Mouse (Mus musculus) hindbrain, postnatal 0 days (tissue): ENCODE measurements at regions not wholly inside any gene's neighbourhood (a gene's known extent, or its start where the extent isn't known, plus 50 kb on each side); places are given as distances from the start of the nearest gene placed in this dataset.

ENCODE experiments used
- ATAC-seq: fragments of 200-750 bp; cut with Nextera tagmentation; 2 replicates; pipeline ENCODE4 v1.8.0; 2017; ENCODE audit warnings: mild to moderate bottlenecking, moderate TSS enrichment, moderate library complexity
- DNase-seq: peaks from one replicate; pipeline ENCODE4 v3.0.0-alpha.2; 2015; ENCODE audit warnings: low spot score
- H3K27ac ChIP-seq: fragments of 300-500 bp; sonication (generic); 2 replicates; pipeline ENCODE4 v1.5.1; 2014; ENCODE audit warnings: mild to moderate bottlenecking
- H3K27me3 ChIP-seq: fragments of 300-500 bp; sonication (generic); 2 replicates; pipeline ENCODE4 v1.6.1; 2014; ENCODE audit warnings: low read length, mixed read lengths; ENCODE audit not compliant: insufficient read depth
- H3K36me3 ChIP-seq: fragments of 300-500 bp; sonication (generic); 2 replicates; pipeline ENCODE4 v1.6.1; 2014; ENCODE audit warnings: low read length, mixed read lengths; ENCODE audit not compliant: insufficient read depth
- H3K4me1 ChIP-seq: fragments of 300-500 bp; sonication (generic); 2 replicates; pipeline ENCODE4 v1.6.1; 2014; ENCODE audit warnings: antibody characterized with exemption, low read length, mixed read lengths; ENCODE audit not compliant: insufficient read depth
- H3K4me2 ChIP-seq: fragments of 300-500 bp; sonication (generic); 2 replicates; pipeline ENCODE4 v1.6.1; 2014; ENCODE audit warnings: low read depth, mild to moderate bottlenecking, low read length, moderate library complexity, mixed read lengths
- H3K4me3 ChIP-seq: fragments of 300-500 bp; sonication (generic); 2 replicates; pipeline ENCODE4 v1.5.1; 2014; ENCODE audit warnings: low read length
- H3K9ac ChIP-seq: fragments of 300-500 bp; sonication (generic); replicated peaks from 2 replicates; pipeline ENCODE4 v1.6.1; 2014; ENCODE audit warnings: mild to moderate bottlenecking, low read length, moderate library complexity, mixed read lengths
- H3K9me3 ChIP-seq: fragments of 300-500 bp; sonication (generic); 2 replicates; pipeline ENCODE4 v1.6.1; 2016; ENCODE audit warnings: low read length, mixed read lengths
- CTCF ChIP-seq: IDR thresholded peaks from 2 replicates; pipeline ENCODE4 v1.5.1; 2016; ENCODE audit warnings: antibody characterized with exemption, control low read depth, low read depth
- WGBS: fragments of 180-500 bp; shearing (Covaris S2); extraction: QIAGEN DNeasy Blood & Tissue Kit; methylation state at CpG from one replicate; pipeline ENCODE4 v1.1.7; 2014; 5-methylcytosine and 5-hydroxymethylcytosine counted together

- ATAC-seq (no peak), DNase-seq (no peak)
- TF ChIP-seq CTCF: no peak
- Histone ChIP-seq H3K9me3 (no peaks in the 10 kb centered on the region), H3K9ac (no peak overlapping the region), H3K4me2 (no peak overlapping the region), H3K27ac (no peak overlapping the region), H3K4me1 (no peaks in the 10 kb centered on the region), H3K27me3 (no peaks in the 10 kb centered on the region), H3K4me3 (no peak overlapping the region), H3K36me3 (no peaks in the 10 kb centered on the region)
- WGBS: 88% methylated on average over 6 of the region's 6 CpGs
Observed at GRCm38 (mm10) chr12:91931586-91931985, 82.6 kb upstream of the Sel1l start.

- no peak overlapping the region for H3K4me3 ChIP-seq
- no peaks in the 10 kb centered on the region for H3K9me3 ChIP-seq
- ATAC-seq (no peak), DNase-seq (no peak)
- TF ChIP-seq CTCF: no peak
- H3K27me3 ChIP-seq: no peaks in the 10 kb centered on the region
- H3K4me2 ChIP-seq: no peak overlapping the region
- H3K27ac ChIP-seq: no peak overlapping the region
- H3K4me1 ChIP-seq: no peaks in the 10 kb centered on the region
- 78% methylated on average over 7 of the region's 7 CpGs for WGBS
- no peaks in the 10 kb centered on the region for H3K36me3 ChIP-seq
- H3K9ac ChIP-seq: no peak overlapping the region
Observed at GRCm38 (mm10) chr12:91929386-91930054, 80.6 kb upstream of the Sel1l start.

GRCm38 (mm10) chr12:91927576-91927975 is 78.6 kb upstream of the Sel1l start:
- no peak for TF ChIP-seq CTCF
- Histone ChIP-seq H3K4me1 (no peaks in the 10 kb centered on the region), H3K27ac (no peak overlapping the region), H3K36me3 (no peaks in the 10 kb centered on the region), H3K9me3 (no peaks in the 10 kb centered on the region), H3K27me3 (no peaks in the 10 kb centered on the region), H3K9ac (no peak overlapping the region), H3K4me2 (no peak overlapping the region), H3K4me3 (no peak overlapping the region)
- no peak for DNase-seq
- 71% methylated on average over 6 of the region's 6 CpGs for WGBS
- ATAC-seq: no peak

GRCm38 (mm10) chr12:91915486-91915885 is 66.5 kb upstream of the Sel1l start:
- DNase-seq (no peak), ATAC-seq (no peak)
- no peak overlapping the region for H3K27ac ChIP-seq
- no peaks in the 10 kb centered on the region for H3K9me3 ChIP-seq
- no peaks in the 10 kb centered on the region for H3K36me3 ChIP-seq
- no peaks in the 10 kb centered on the region for H3K4me1 ChIP-seq
- no peak for TF ChIP-seq CTCF
- no peak overlapping the region for H3K4me2 ChIP-seq
- no peaks in the 10 kb centered on the region for H3K27me3 ChIP-seq
- no peak overlapping the region for H3K9ac ChIP-seq
- H3K4me3 ChIP-seq: no peak overlapping the region
- 77% methylated on average over 3 of the region's 3 CpGs for whole genome bisulfite sequencing

- H3K27me3 ChIP-seq: no peaks in the 10 kb centered on the region
- ATAC-seq (no peak), DNase-seq (no peak)
- no peak overlapping the region for H3K9ac ChIP-seq
- no peaks in the 10 kb centered on the region for H3K4me1 ChIP-seq
- no peaks in the 10 kb centered on the region for H3K36me3 ChIP-seq
- 77% methylated on average over 8 of the region's 8 CpGs for WGBS
- H3K27ac ChIP-seq: no peak overlapping the region
- no peaks in the 10 kb centered on the region for H3K9me3 ChIP-seq
- no peak overlapping the region for H3K4me2 ChIP-seq
- no peak overlapping the region for H3K4me3 ChIP-seq
- no peak for TF ChIP-seq CTCF
Observed at GRCm38 (mm10) chr12:91910529-91910928, 61.6 kb upstream of the Sel1l start.
